Mouse (Mus musculus) fat pad, adult 2 months (tissue): ENCODE measurements at regions not wholly inside any gene's neighbourhood (a gene's known extent, or its start where the extent isn't known, plus 50 kb on each side); places are given as distances from the start of the nearest gene placed in this dataset.

Source experiments
- DNase-seq: peaks from one replicate; pipeline ENCODE4 v3.0.0-alpha.2; 2011; ENCODE audit warnings: low read depth, low spot score; ENCODE audit errors: extremely low read depth

DNA sequence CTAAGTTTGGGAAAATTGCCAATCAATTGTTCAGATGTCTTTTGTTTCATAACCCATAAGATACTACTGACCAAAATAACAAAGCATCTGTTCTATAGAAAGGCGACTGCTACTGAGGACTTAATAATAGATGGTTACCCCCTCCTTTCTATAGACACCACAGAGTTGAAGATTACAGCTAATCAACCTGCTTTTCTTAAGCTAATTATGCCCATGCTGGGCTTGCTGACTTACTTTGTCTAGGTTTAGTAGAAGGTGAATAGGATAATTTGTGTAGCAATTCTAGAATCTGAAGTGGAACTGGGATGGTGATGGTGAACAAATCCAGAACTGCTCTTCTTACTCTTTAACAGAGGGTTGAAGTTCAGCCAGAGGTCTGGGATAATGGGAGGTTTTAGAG is 53.8 kb upstream of the Tbx18 start:
- DNase-seq, result no peak

GRCm38 (mm10) chr9:87811746-87812145 is 80.7 kb upstream of the Tbx18 start:
- no peak for DNase-seq

GRCm38 (mm10) chr9:87822276-87822675 is 91.2 kb upstream of the Tbx18 start:
- DNase-seq, result no peak

- DNase-seq, result no peak
These were observed 93.7 kb upstream of the Tbx18 start for GRCm38 (mm10) chr9:87824691-87825230.

- DNase-seq, result no peak
These were observed 112.8 kb upstream of the Tbx18 start for GRCm38 (mm10) chr9:87843898-87844297.

GRCm38 (mm10) chr9:87844453-87844852 is 113.4 kb upstream of the Tbx18 start:
- no peak for DNase-seq

DNA sequence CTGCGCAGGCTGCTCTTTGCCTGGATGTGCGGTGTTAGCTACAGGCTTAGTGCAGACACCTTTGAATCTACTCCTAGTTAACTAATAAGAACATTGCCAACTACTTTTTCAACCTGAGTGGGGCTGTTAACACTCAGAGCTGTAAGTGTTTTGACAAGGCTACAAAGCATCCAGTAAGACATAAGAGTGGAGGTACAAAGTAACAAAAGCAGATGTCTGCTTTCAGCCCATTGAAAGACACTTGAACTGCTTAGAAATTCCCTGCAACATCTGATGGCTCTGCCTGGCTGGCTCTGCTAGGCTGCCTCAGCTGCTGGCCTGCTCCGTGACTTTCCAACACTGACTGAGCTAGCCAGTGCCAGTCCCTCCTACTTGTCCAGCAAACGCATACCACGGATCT is 117.8 kb upstream of the Tbx18 start:
- DNase-seq, result no peak

GRCm38 (mm10) chr9:87850133-87850532 is 119.1 kb upstream of the Tbx18 start:
- DNase-seq, result no peak

- no peak for DNase-seq
These were observed 130.5 kb upstream of the Tbx18 start for GRCm38 (mm10) chr9:87861588-87861987.

DNA sequence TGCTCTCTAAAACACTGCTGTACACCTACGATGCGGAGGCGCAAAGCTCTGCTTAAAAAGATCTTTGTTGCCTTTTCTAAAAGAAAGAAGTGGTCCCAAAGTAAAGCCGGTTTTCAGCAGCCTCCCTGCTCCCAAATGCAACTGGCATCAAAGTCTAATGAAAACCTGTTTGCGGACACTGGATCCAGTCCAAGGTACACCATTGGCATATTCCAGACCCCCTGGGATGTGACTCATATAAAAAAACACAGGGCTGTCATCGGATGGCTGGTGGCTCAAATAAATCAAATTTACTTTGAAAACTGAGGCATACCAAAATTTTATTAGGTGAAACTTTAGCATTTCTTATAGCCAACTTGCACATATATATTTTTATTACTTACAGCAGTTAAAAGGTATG is 134.2 kb upstream of the Tbx18 start:
- DNase-seq, result no peak

- DNase-seq, result no peak
These were observed 141.4 kb upstream of the Tbx18 start for GRCm38 (mm10) chr9:87872384-87872905.

GRCm38 (mm10) chr9:87882587-87882986 is 151.5 kb upstream of the Tbx18 start:
- DNase-seq, result no peak

DNA sequence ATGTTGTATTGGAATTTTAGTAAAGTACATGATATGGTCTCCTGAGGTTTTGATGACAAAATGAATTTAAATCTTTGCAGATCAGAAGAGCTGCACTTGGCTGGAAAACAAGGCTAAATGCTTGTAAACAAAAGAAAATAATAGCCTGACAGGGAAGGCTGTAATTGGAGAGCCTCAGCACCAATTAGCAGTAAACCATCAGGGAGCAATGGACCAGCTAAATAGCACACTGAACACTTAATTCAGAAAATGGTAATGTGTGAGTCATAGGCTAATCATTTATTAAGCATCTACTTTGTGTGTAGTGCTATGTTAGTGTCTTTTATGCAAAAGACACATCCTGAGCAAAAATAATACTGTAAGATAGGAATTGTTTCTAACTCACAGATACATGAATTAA is 152.0 kb upstream of the Tbx18 start:
- no peak for DNase-seq

GRCm38 (mm10) chr9:87894051-87894450 is 163.0 kb upstream of the Tbx18 start:
- no peak for DNase-seq

GRCm38 (mm10) chr9:87894596-87894995 is 163.5 kb upstream of the Tbx18 start:
- no peak for DNase-seq

DNA sequence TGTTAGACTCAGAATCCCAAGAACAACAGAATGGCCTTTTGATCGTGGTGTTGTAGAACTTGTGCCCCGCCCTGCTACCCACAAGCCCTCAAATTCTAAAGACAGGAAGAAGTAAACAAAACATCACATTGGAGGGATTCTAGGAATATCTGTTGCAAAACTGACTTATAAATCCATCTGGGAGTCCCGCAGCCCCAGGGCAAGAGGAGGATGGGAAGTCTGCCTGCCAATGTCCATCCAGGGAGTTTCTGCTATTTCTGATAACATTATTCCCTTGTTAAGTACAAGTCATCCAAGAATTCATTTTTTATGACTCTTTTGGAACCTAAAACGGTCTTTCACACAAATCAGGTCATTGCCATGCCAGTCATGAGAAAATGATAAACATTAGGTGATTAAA is 164.5 kb upstream of the Tbx18 start:
- no peak for DNase-seq

GRCm38 (mm10) chr9:87897336-87897735 is 166.3 kb upstream of the Tbx18 start:
- no peak for DNase-seq

GRCm38 (mm10) chr9:87899368-87899767 is 168.3 kb upstream of the Tbx18 start:
- DNase-seq, result no peak

GRCm38 (mm10) chr9:87899800-87900199 is 168.7 kb upstream of the Tbx18 start:
- DNase-seq, result no peak

- DNase-seq, result no peak
These were observed 190.2 kb upstream of the Tbx18 start for GRCm38 (mm10) chr9:87921291-87921690.

GRCm38 (mm10) chr9:87925151-87925550 is 194.1 kb upstream of the Tbx18 start:
- DNase-seq, result no peak

DNA sequence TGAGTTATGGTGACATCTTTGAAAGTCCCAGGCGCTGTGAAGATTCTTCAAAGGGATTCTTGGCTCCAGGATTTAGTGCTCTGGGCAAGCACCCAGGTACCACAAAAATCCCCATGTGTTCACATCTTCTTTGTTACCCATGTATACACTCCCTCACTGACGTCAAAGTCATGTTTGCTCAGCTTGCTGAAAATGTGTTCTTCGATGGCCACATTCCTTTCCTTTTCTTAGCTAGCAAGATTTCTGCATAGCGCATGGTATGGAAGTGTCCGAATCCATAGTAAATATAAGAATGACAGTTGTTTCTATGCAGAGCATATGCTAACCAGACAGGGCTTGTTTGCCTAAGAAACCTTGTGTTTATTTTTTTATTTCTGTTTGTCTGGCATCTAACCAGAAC is 202.2 kb upstream of the Tbx18 start:
- DNase-seq, result no peak

DNA sequence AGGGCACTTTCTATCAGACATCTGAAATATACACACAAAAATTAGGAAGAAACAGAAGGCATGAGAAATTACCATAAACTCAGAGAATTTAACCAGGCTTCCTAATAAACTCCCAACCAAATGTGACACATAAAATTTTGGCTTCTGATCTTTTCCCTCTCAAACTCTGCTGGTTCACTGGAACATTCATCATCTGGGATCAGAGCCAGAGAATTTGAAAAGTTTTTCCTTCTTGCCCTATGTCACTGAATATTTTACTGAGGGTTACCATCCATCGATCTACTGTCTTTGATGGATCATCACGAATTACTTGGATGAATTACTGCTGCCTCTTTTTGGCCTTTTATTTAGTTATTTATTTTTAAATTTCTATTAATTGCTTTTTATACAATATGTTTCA is 221.4 kb upstream of the Tbx18 start:
- no peak for DNase-seq
